Mouse (Mus musculus): Measurements from ENCODE around the gene Il2. TPM values are rescaled to one million over a fixed set of nuclear protein-coding genes. Genes with fewer than 3 reads are reported as not detected.

The Il2 gene
- total RNA-seq (2023): not detected

DNA sequence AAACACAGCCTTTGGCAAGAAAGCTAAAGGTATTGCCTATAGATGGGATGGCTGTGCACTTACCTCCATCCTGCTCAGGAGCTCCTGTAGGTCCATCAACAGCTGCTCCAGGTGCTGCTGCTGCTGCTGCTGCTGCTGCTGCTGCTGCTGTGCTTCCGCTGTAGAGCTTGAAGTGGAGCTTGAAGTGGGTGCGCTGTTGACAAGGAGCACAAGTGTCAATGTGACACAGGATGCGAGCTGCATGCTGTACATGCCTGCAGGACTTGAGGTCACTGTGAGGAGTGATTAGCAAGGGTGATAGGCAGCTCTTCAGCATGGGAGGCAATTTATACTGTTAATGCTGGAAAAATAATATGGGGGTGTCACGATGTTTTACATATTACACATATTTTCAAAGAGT lies at the start of gene Il2:
Gene Il2 (minus strand): TSS at position 305 of the 400 bp plus-strand sequence.

Other genes with a start within 250 kb of the Il2 start
- not detected for gene Adad1, start 62.4 kb downstream of the Il2 start, total RNA-seq (2023)
- gene Il21, start 106.7 kb upstream of the Il2 start, total RNA-seq (2023): 0.53 TPM
- 2.5 TPM for gene Bbs12, start 186.6 kb upstream of the Il2 start, total RNA-seq (2023)
- 0.53 TPM for gene Cetn4, start 186.7 kb upstream of the Il2 start, total RNA-seq (2023)
- gene Fgf2, start 222.4 kb upstream of the Il2 start, total RNA-seq (2023): 0.12 TPM

Measured in CD4-positive naive resting alpha-beta T cell, adult 57 days (primary cell).